Mouse (Mus musculus): ENCODE data around the gene Chst15.
A peak's percentile ranks its signal among the peaks of the same experiment; 100 is the strongest.

Gene Chst15

GRCm38 (mm10) chr7:132335367-132335766, 18.3 kb upstream of the Chst15 start:
- DNase-seq: no peak

GRCm38 (mm10) chr7:132333078-132333477, 16.1 kb upstream of the Chst15 start:
- no peak for DNase-seq

- DNase-seq: peak; percentile 23 to 43
Observed at GRCm38 (mm10) chr7:132332176-132332575, 15.1 kb upstream of the Chst15 start.

- DNase-seq: no peak
Observed at GRCm38 (mm10) chr7:132330179-132330578, 13.2 kb upstream of the Chst15 start.

- DNase-seq: peak in 1 of 2 experiments; percentile 63
Observed at GRCm38 (mm10) chr7:132328648-132329047, 11.6 kb upstream of the Chst15 start.

- DNase-seq: peak; percentile 92 to 93
Observed at GRCm38 (mm10) chr7:132325549-132326331, 8.7 kb upstream of the Chst15 start.

- no peak for DNase-seq
Observed at GRCm38 (mm10) chr7:132323430-132323829, 6.4 kb upstream of the Chst15 start.

GRCm38 (mm10) chr7:132321392-132321958, 4.4 kb upstream of the Chst15 start:
- DNase-seq: no peak

- DNase-seq: peak; percentile 55 to 79
Observed at GRCm38 (mm10) chr7:132316101-132317035, 660 bp downstream of the Chst15 start.

- peak; percentile 85 for DNase-seq
Observed at GRCm38 (mm10) chr7:132315149-132316091, 1.6 kb downstream of the Chst15 start.

GRCm38 (mm10) chr7:132312396-132312795, 4.6 kb downstream of the Chst15 start:
- peak; percentile 33 to 54 for DNase-seq

- peak in 1 of 2 experiments; percentile 37 for DNase-seq
Observed at GRCm38 (mm10) chr7:132308537-132309191, 8.4 kb downstream of the Chst15 start.

GRCm38 (mm10) chr7:132307722-132308271, 9.2 kb downstream of the Chst15 start:
- DNase-seq: peak; percentile 41 to 70

GRCm38 (mm10) chr7:132306671-132307412, 10.2 kb downstream of the Chst15 start:
- no peak for DNase-seq

- peak in 1 of 2 experiments; percentile 27 for DNase-seq
Observed at GRCm38 (mm10) chr7:132305492-132306375, 11.3 kb downstream of the Chst15 start.

- no peak for DNase-seq
Observed at GRCm38 (mm10) chr7:132304424-132305085, 12.5 kb downstream of the Chst15 start.

- no peak for DNase-seq
Observed at GRCm38 (mm10) chr7:132303988-132304387, 13.0 kb downstream of the Chst15 start.

GRCm38 (mm10) chr7:132302508-132303241, 14.4 kb downstream of the Chst15 start:
- DNase-seq: peak; percentile 58 to 70

All from kidney, postnatal 36 days (tissue).